Mouse (Mus musculus): Measurements from ENCODE around the gene Gucd1. TPM values are rescaled to one million over a fixed set of nuclear protein-coding genes. Genes with fewer than 3 reads are reported as not detected.

The Gucd1 gene
- total and polyA plus RNA-seq, 2 experiments from 2014 or later = 28.0 to 113 TPM

- Histone ChIP-seq H3K9ac (replicated peaks; ENCODE audit: low read depth, low read length) (no peak overlapping the region), H3K36me3 (replicated peaks; ENCODE audit: control insufficient read depth, insufficient read depth, low read length) (peaks cover 53% of the 10 kb centered on the region), H3K27me3 (ENCODE audit: control insufficient read depth, insufficient read depth, low read length) (no peaks in the 10 kb centered on the region), H3K4me2 (ENCODE audit: low read depth, low read length) (no peak overlapping the region), H3K27ac (ENCODE audit: low read depth) (no peak overlapping the region), H3K4me3 (ENCODE audit: low read depth, low read length) (no peak overlapping the region), H3K4me1 (ENCODE audit: control insufficient read depth, insufficient read depth) (peaks cover 15% of the 10 kb centered on the region; the same call in 1 of the 2 replicates), H3K9me3 (replicated peaks; ENCODE audit: control insufficient read depth, low read length) (no peaks in the 10 kb centered on the region)
- no peak for TF ChIP-seq EP300 (IDR thresholded peaks at IDR 0.05; ENCODE audit: low read depth)
- no peak for TF ChIP-seq CTCF (IDR thresholded peaks at IDR 0.05; ENCODE audit: low read depth)
- ATAC-seq (ENCODE audit: insufficient read depth, low read depth) = no peak
- no peak for DNase-seq (ENCODE audit: low spot score)
- 69% methylated on average over 7 of the region's 7 CpGs for WGBS
These were observed 205.4 kb downstream of the Gucd1 start for GRCm38 (mm10) chr10:75312361-75312760.

GRCm38 (mm10) chr10:75307130-75307529 is 210.6 kb downstream of the Gucd1 start:
- ATAC-seq (ENCODE audit: insufficient read depth, low read depth) (no peak), DNase-seq (ENCODE audit: low spot score) (no peak)
- Histone ChIP-seq H3K36me3 (replicated peaks; ENCODE audit: control insufficient read depth, insufficient read depth, low read length) (peaks cover 76% of the 10 kb centered on the region), H3K4me3 (ENCODE audit: low read depth, low read length) (no peak overlapping the region), H3K9ac (replicated peaks; ENCODE audit: low read depth, low read length) (no peak overlapping the region), H3K4me1 (ENCODE audit: control insufficient read depth, insufficient read depth) (peaks cover 19% of the 10 kb centered on the region), H3K4me2 (ENCODE audit: low read depth, low read length) (no peak overlapping the region), H3K27me3 (ENCODE audit: control insufficient read depth, insufficient read depth, low read length) (no peaks in the 10 kb centered on the region), H3K27ac (ENCODE audit: low read depth) (no peak overlapping the region), H3K9me3 (replicated peaks; ENCODE audit: control insufficient read depth, low read length) (no peaks in the 10 kb centered on the region)
- WGBS = 73% methylated on average over 7 of the region's 7 CpGs
- TF ChIP-seq EP300 (IDR thresholded peaks at IDR 0.05; ENCODE audit: low read depth) = no peak
- TF ChIP-seq CTCF (IDR thresholded peaks at IDR 0.05; ENCODE audit: low read depth) = no peak

- H3K9ac ChIP-seq (replicated peaks; ENCODE audit: low read depth, low read length) = no peak overlapping the region
- peaks cover 60% of the 10 kb centered on the region for H3K36me3 ChIP-seq (replicated peaks; ENCODE audit: control insufficient read depth, insufficient read depth, low read length)
- H3K27me3 ChIP-seq (ENCODE audit: control insufficient read depth, insufficient read depth, low read length) = no peaks in the 10 kb centered on the region
- WGBS = 37% methylated on average over 6 of the region's 6 CpGs
- ATAC-seq (ENCODE audit: insufficient read depth, low read depth) = peak; percentile 43; the same call in 1 of the 2 replicates
- H3K27ac ChIP-seq (ENCODE audit: low read depth) = peak overlapping the region; percentile 70
- no peak overlapping the region for H3K4me2 ChIP-seq (ENCODE audit: low read depth, low read length)
- DNase-seq (ENCODE audit: low spot score) = no peak
- TF ChIP-seq EP300 (IDR thresholded peaks at IDR 0.05; ENCODE audit: low read depth) (0 out of 2 replicates have a peak, but pooled peaks have one; percentile 22), CTCF (IDR thresholded peaks at IDR 0.05; ENCODE audit: low read depth) (no peak)
- H3K4me1 ChIP-seq (ENCODE audit: control insufficient read depth, insufficient read depth) = peaks cover 22% of the 10 kb centered on the region
- no peak overlapping the region for H3K4me3 ChIP-seq (ENCODE audit: low read depth, low read length)
- no peaks in the 10 kb centered on the region for H3K9me3 ChIP-seq (replicated peaks; ENCODE audit: control insufficient read depth, low read length)
These were observed 213.4 kb downstream of the Gucd1 start for GRCm38 (mm10) chr10:75304413-75304812.

GRCm38 (mm10) chr10:75304049-75304405 is 213.7 kb downstream of the Gucd1 start:
- H3K4me2 ChIP-seq (ENCODE audit: low read depth, low read length) = no peak overlapping the region
- ATAC-seq (ENCODE audit: insufficient read depth, low read depth) = no peak

GRCm38 (mm10) chr10:75303324-75304048 is 214.3 kb downstream of the Gucd1 start:
- DNase-seq (ENCODE audit: low spot score) (no peak), ATAC-seq (ENCODE audit: insufficient read depth, low read depth) (no peak)
- peaks cover 22% of the 10 kb centered on the region for H3K4me1 ChIP-seq (ENCODE audit: control insufficient read depth, insufficient read depth)
- no peak overlapping the region for H3K4me3 ChIP-seq (ENCODE audit: low read depth, low read length)
- WGBS = 65% methylated on average over 8 of the region's 8 CpGs
- H3K27me3 ChIP-seq (ENCODE audit: control insufficient read depth, insufficient read depth, low read length) = no peaks in the 10 kb centered on the region
- TF ChIP-seq EP300 (IDR thresholded peaks at IDR 0.05; ENCODE audit: low read depth) (no peak), CTCF (IDR thresholded peaks at IDR 0.05; ENCODE audit: low read depth) (no peak)
- H3K4me2 ChIP-seq (ENCODE audit: low read depth, low read length) = no peak overlapping the region
- H3K36me3 ChIP-seq (replicated peaks; ENCODE audit: control insufficient read depth, insufficient read depth, low read length) = peaks cover 51% of the 10 kb centered on the region
- H3K9me3 ChIP-seq (replicated peaks; ENCODE audit: control insufficient read depth, low read length) = no peaks in the 10 kb centered on the region
- H3K27ac ChIP-seq (ENCODE audit: low read depth) = peak overlapping the region; percentile 70
- no peak overlapping the region for H3K9ac ChIP-seq (replicated peaks; ENCODE audit: low read depth, low read length)

More at GRCm38 (mm10) chr10:75304049-75304405, 213.7 kb downstream of the Gucd1 start:
- Histone ChIP-seq H3K27me3 (ENCODE audit: control insufficient read depth, insufficient read depth, low read length) (no peaks in the 10 kb centered on the region), H3K36me3 (replicated peaks; ENCODE audit: control insufficient read depth, insufficient read depth, low read length) (peaks cover 56% of the 10 kb centered on the region), H3K4me3 (ENCODE audit: low read depth, low read length) (no peak overlapping the region), H3K9ac (replicated peaks; ENCODE audit: low read depth, low read length) (no peak overlapping the region), H3K27ac (ENCODE audit: low read depth) (peak overlapping the region; percentile 70), H3K9me3 (replicated peaks; ENCODE audit: control insufficient read depth, low read length) (no peaks in the 10 kb centered on the region), H3K4me1 (ENCODE audit: control insufficient read depth, insufficient read depth) (peaks cover 22% of the 10 kb centered on the region)
- DNase-seq (ENCODE audit: low spot score) = no peak
- TF ChIP-seq CTCF (IDR thresholded peaks at IDR 0.05; ENCODE audit: low read depth) (no peak), EP300 (IDR thresholded peaks at IDR 0.05; ENCODE audit: low read depth) (no peak; the same call in 1 of the 2 replicates)
- 80% methylated on average over 5 of the region's 5 CpGs for WGBS

All from heart, postnatal 0 days (tissue).